Comparison of ENCODE assay signal across 21 mouse cellular contexts in the genomic region with DNA sequence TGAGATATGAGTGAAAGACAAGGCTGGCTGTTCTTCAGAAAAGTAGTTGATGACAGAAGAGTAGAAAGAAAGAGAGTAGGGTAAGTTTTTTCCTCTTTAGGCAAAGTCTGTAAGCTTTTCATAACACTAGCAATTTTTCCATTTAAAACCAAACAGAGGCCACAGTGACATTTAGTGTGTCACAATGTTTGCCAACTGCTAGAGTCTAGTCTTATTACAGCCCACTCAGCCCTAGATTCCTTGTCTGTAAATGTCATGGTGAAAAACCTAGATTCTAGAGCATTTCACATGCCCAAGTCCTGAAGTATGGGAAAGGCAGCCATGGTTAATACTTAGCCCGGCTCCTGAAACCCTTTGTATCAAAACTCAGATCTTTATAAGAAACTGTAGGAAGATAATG.
"Had no signal": no experiment of that assay in that cellular context is flagged by ENCODE, and none has a peak within 500 bp of the region (broad histone marks: within the 10 kb centered on the region; RNA-seq: fewer than 3 reads in every experiment).

No protein-coding gene starts in this region.

- H3K36me3 ChIP-seq: liver, embryonic 13.5 days; liver, embryonic 15.5 days; lung, embryonic 15.5 days had no signal

- DNase-seq: liver, embryonic 13.5 days; liver, postnatal 0 days; lung, adult 2 months; lung, postnatal 14 days; lung, postnatal 4 days; midbrain, embryonic 14.5 days; retina, postnatal 1 day; right cerebral cortex, adult 18-20 months; right cerebral cortex, postnatal 25 days; right cerebral cortex, postnatal 4 days; spleen, adult 18-20 months; thymus, adult 2 months; thymus, postnatal 36 days had no signal

- H3K27me3 ChIP-seq: liver, embryonic 13.5 days; liver, embryonic 15.5 days; lung, embryonic 15.5 days; neural tube, embryonic 13.5 days; neural tube, embryonic 15.5 days had no signal

- H3K9ac ChIP-seq: liver, embryonic 13.5 days; liver, embryonic 15.5 days; liver, postnatal 0 days; lung, embryonic 15.5 days; neural tube, embryonic 13.5 days; neural tube, embryonic 15.5 days had no signal

- H3K9me3 ChIP-seq: liver, embryonic 13.5 days; liver, embryonic 15.5 days; lung, embryonic 15.5 days; midbrain, embryonic 10.5 days; neural tube, embryonic 13.5 days; neural tube, embryonic 15.5 days had no signal

- H3K4me1 ChIP-seq: liver, embryonic 13.5 days; liver, embryonic 15.5 days; lung, embryonic 15.5 days; midbrain, embryonic 10.5 days; neural tube, embryonic 13.5 days; neural tube, embryonic 15.5 days had no signal

- ATAC-seq: liver, postnatal 0 days; lung, postnatal 0 days; midbrain, embryonic 16.5 days had no signal

- H3K27ac ChIP-seq: liver, embryonic 13.5 days; liver, embryonic 15.5 days; lung, embryonic 15.5 days; midbrain, embryonic 10.5 days; neural tube, embryonic 13.5 days; neural tube, embryonic 15.5 days had no signal

- H3K4me3 ChIP-seq: liver, embryonic 13.5 days; liver, embryonic 15.5 days; lung, embryonic 15.5 days; midbrain, embryonic 10.5 days; myocyte; neural tube, embryonic 13.5 days; neural tube, embryonic 15.5 days had no signal

- H3K4me2 ChIP-seq: liver, embryonic 13.5 days; liver, embryonic 15.5 days; lung, embryonic 15.5 days; neural tube, embryonic 13.5 days; neural tube, embryonic 15.5 days had no signal
